Mouse (Mus musculus) layer of hippocampus, adult 2 months (tissue): ENCODE data around the gene Rasgef1b. TPM values are rescaled to one million over a fixed set of nuclear protein-coding genes. Genes with fewer than 3 reads are reported as not detected.
A peak's percentile ranks its signal among the peaks of the same experiment; 100 is the strongest.
"Not testable (repeated sequence)": the region's sequence is repeated elsewhere in the genome, so short reads cannot be mapped to it uniquely, and the experiment has no call there.

Experiments used
- DNase-seq, 2 experiments: peaks; one replicate each; pipeline ENCODE4 v3.0.0; 2022; ENCODE audit warnings: low spot score in 2 of 2
- H3K27ac ChIP-seq: fragments of 200-600 bp; 2 replicates; pipeline ENCODE4 v1.8.1; 2022
- H3K4me3 ChIP-seq: fragments of 200-600 bp; 2 replicates; pipeline ENCODE4 v1.8.1; 2022; ENCODE audit warnings: mild to moderate bottlenecking
- CTCF ChIP-seq: fragments of 200-600 bp; conservative IDR thresholded peaks from 2 replicates; pipeline ENCODE4 v1.8.1; 2022; ENCODE audit warnings: antibody characterized with exemption, mild to moderate bottlenecking, moderate library complexity
- total RNA-seq, 2 experiments: library from RNA; stranded (reverse); gene quantifications; 2 replicates each; pipeline ENCODE4 v1.2.3; 2021

Gene Rasgef1b
- total RNA-seq, 2 experiments from 2014 or later = 11.1 to 11.9 TPM

GRCm38 (mm10) chr5:99223869-99224498, 504.9 kb downstream of the Rasgef1b start:
- no peak for TF ChIP-seq CTCF
- Histone ChIP-seq H3K4me3 (no peak overlapping the region), H3K27ac (0 out of 2 replicates have a peak overlapping the region, but pooled peaks have one; percentile 15)
- DNase-seq = no peak

GRCm38 (mm10) chr5:99218385-99218784, 510.5 kb downstream of the Rasgef1b start:
- DNase-seq = peak in 1 of 2 experiments; percentile 56
- Histone ChIP-seq H3K4me3 (no peak overlapping the region), H3K27ac (no peak overlapping the region)
- no peak for TF ChIP-seq CTCF

- peak overlapping the region; percentile 65 for H3K27ac ChIP-seq
- DNase-seq, H3K4me3 ChIP-seq: not testable (repeated sequence)
Measured at GRCm38 (mm10) chr5:99216588-99217152, 512.2 kb downstream of the Rasgef1b start.

- peak in 1 of 2 experiments; percentile 12 for DNase-seq
- peak overlapping the region; percentile 65 for H3K27ac ChIP-seq
- no peak for TF ChIP-seq CTCF
- H3K4me3 ChIP-seq = no peak overlapping the region
Measured at GRCm38 (mm10) chr5:99215207-99216157, 513.4 kb downstream of the Rasgef1b start.

- no peak for TF ChIP-seq CTCF
- peak in 1 of 2 experiments; percentile 37 for DNase-seq
- H3K4me3 ChIP-seq = no peak overlapping the region
- peak overlapping the region; percentile 65 for H3K27ac ChIP-seq
Measured at GRCm38 (mm10) chr5:99214400-99214799, 514.5 kb downstream of the Rasgef1b start.

GRCm38 (mm10) chr5:99213211-99213610, 515.7 kb downstream of the Rasgef1b start:
- no peak for TF ChIP-seq CTCF
- no peak overlapping the region for H3K4me3 ChIP-seq
- no peak for DNase-seq
- no peak overlapping the region for H3K27ac ChIP-seq

GRCm38 (mm10) chr5:99203475-99203874, 525.4 kb downstream of the Rasgef1b start:
- Histone ChIP-seq H3K4me3 (no peak overlapping the region), H3K27ac (no peak overlapping the region)
- DNase-seq = no peak
- no peak for TF ChIP-seq CTCF

- TF ChIP-seq CTCF = peak; percentile 86
- H3K27ac ChIP-seq = no peak overlapping the region
- DNase-seq = peak; percentile 44 to 62
- peak overlapping the region; percentile 48 for H3K4me3 ChIP-seq
Measured at GRCm38 (mm10) chr5:99202074-99202837, 526.6 kb downstream of the Rasgef1b start.

GRCm38 (mm10) chr5:99195436-99195835, 533.4 kb downstream of the Rasgef1b start:
- DNase-seq = no peak
- no peak for TF ChIP-seq CTCF
- Histone ChIP-seq H3K27ac (no peak overlapping the region), H3K4me3 (no peak overlapping the region)

- DNase-seq = no peak
- no peak overlapping the region for H3K27ac ChIP-seq
- no peak overlapping the region for H3K4me3 ChIP-seq
- no peak for TF ChIP-seq CTCF
Measured at GRCm38 (mm10) chr5:99190941-99191800, 537.7 kb downstream of the Rasgef1b start.

GRCm38 (mm10) chr5:99183637-99184036, 545.2 kb downstream of the Rasgef1b start:
- no peak for TF ChIP-seq CTCF
- Histone ChIP-seq H3K27ac (no peak overlapping the region), H3K4me3 (no peak overlapping the region)
- DNase-seq = no peak
